In the genomic region with DNA sequence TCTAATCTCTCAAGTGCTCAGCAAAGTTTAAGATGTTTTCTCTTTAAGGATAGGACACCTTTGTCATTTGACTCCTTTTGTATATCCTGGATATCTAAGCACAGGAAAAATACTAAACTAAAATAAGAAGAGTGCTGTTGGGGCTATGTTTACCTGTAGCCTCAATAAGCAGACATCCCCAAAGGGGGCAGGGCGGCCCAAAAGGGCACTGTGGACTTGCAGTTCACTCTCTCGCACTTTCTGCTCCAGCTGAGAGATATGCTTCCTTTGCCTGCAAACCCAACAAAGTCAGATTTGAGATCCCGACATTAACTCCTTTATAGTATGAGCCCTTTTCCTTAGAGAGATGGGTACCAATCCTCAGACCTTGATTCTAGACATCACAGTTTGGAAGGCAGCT, we compare ENCODE assay signal across 27 mouse cellular contexts. TPM values are rescaled to one million over a fixed set of nuclear protein-coding genes. Genes with fewer than 3 reads are reported as not detected.
"Had no signal": no experiment of that assay in that cellular context is flagged by ENCODE, and none has a peak within 500 bp of the region (broad histone marks: within the 10 kb centered on the region; RNA-seq: fewer than 3 reads in every experiment).

No protein-coding gene starts in this region.

- DNase-seq: lung, adult 2 months; lung, postnatal 14 days; lung, postnatal 36 days; retina, postnatal 1 day; right cerebral cortex, adult 18-20 months; right cerebral cortex, postnatal 25 days; right cerebral cortex, postnatal 4 days; spleen, adult 18-20 months; thymus, adult 18-20 months; thymus, postnatal 14 days; thymus, postnatal 36 days had no signal

- H3K9ac ChIP-seq: lung, embryonic 15.5 days; midbrain, embryonic 12.5 days; midbrain, embryonic 15.5 days; neural tube, embryonic 13.5 days; neural tube, embryonic 15.5 days had no signal

- H3K4me3 ChIP-seq: lung, embryonic 15.5 days; megakaryocyte, embryonic 14.5 days; midbrain, embryonic 12.5 days; midbrain, embryonic 15.5 days; neural tube, embryonic 13.5 days; neural tube, embryonic 15.5 days had no signal

- H3K27ac ChIP-seq: lung, embryonic 15.5 days; macrophage; midbrain, embryonic 12.5 days; midbrain, embryonic 15.5 days; neural tube, embryonic 13.5 days; neural tube, embryonic 15.5 days had no signal

- H3K9me3 ChIP-seq: lung, embryonic 15.5 days; megakaryocyte, embryonic 14.5 days; midbrain, embryonic 12.5 days; midbrain, embryonic 15.5 days; neural tube, embryonic 13.5 days; neural tube, embryonic 15.5 days had no signal

- H3K4me1 ChIP-seq: lung, embryonic 15.5 days; megakaryocyte, embryonic 14.5 days; midbrain, embryonic 12.5 days; midbrain, embryonic 15.5 days; neural tube, embryonic 13.5 days; neural tube, embryonic 15.5 days had no signal

- ATAC-seq: lung, postnatal 0 days; midbrain, embryonic 15.5 days had no signal

- H3K27me3 ChIP-seq: lung, embryonic 15.5 days; megakaryocyte, embryonic 14.5 days; midbrain, embryonic 15.5 days; neural tube, embryonic 13.5 days; neural tube, embryonic 15.5 days had no signal

- H3K4me2 ChIP-seq: lung, embryonic 15.5 days; midbrain, embryonic 12.5 days; midbrain, embryonic 15.5 days; neural tube, embryonic 13.5 days; neural tube, embryonic 15.5 days had no signal

RNA-seq across cellular contexts. Expression of a gene that starts 49.1 kb away (rescaled TPM):
- total RNA-seq: megakaryocyte progenitor cell, adult 5-6 weeks; midbrain, postnatal 0 days; monocyte, adult 5-6 weeks had no signal
- polyA plus RNA-seq: liver, embryonic 16.5 days; lung, adult 2 months; lung, embryonic 15.5 days; lung, postnatal 0 days; macrophage; midbrain, embryonic 12.5 days; midbrain, embryonic 15.5 days; midbrain, postnatal 0 days; neural tube, embryonic 11.5 days; neural tube, embryonic 13.5 days; neural tube, embryonic 15.5 days; small intestine, adult 2 months; stomach, embryonic 14.5 days; stomach, embryonic 16.5 days had no signal
